Mouse (Mus musculus): ENCODE data around the gene C2cd4d. TPM values are rescaled to one million over a fixed set of nuclear protein-coding genes. Genes with fewer than 3 reads are reported as not detected.
A peak's percentile ranks its signal among the peaks of the same experiment; 100 is the strongest.

The C2cd4d gene
- total RNA-seq (2021): not detected
- long read RNA-seq, experiment 1: 0 reads
- long read RNA-seq, experiment 2: 0 reads

GRCm38 (mm10) chr3:94362138-94362537 lies at the start of gene C2cd4d:
TSS of gene C2cd4d (plus strand) at chr3:94362438.
- no peak for DNase-seq (ENCODE audit: low spot score)

DNA sequence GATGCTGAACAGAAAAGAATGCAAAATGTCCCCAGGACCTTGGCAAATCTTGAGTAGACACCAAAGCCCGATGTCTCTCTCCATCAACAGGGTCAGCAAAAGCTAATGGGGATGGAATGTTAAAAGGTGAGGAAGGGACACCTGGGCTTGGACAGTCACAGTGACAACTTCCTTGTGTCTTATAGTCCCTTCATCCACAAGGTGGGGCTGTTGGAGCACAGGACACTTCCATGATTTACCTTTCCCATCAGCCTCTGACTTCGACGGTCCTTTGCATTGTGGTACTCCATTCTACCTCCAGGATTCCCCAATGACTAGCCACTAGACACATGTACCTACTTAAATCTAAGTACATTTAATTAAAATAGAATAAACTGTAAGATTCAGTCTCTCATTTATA lies 33.6 kb upstream of the C2cd4d start:
- no peak for DNase-seq (ENCODE audit: low spot score)

- no peak for DNase-seq (ENCODE audit: low spot score)
These were observed 27.8 kb upstream of the C2cd4d start for GRCm38 (mm10) chr3:94334442-94334841.

- DNase-seq (ENCODE audit: low spot score): no peak
These were observed 23.7 kb upstream of the C2cd4d start for GRCm38 (mm10) chr3:94338522-94338921.

GRCm38 (mm10) chr3:94341959-94342422 lies 20.2 kb upstream of the C2cd4d start, which contains the start of gene Them5:
TSS of gene Them5 (plus strand) at chr3:94342099.
- no peak for DNase-seq (ENCODE audit: low spot score)

GRCm38 (mm10) chr3:94342552-94342951 lies 19.7 kb upstream of the C2cd4d start:
- DNase-seq (ENCODE audit: low spot score): no peak

DNA sequence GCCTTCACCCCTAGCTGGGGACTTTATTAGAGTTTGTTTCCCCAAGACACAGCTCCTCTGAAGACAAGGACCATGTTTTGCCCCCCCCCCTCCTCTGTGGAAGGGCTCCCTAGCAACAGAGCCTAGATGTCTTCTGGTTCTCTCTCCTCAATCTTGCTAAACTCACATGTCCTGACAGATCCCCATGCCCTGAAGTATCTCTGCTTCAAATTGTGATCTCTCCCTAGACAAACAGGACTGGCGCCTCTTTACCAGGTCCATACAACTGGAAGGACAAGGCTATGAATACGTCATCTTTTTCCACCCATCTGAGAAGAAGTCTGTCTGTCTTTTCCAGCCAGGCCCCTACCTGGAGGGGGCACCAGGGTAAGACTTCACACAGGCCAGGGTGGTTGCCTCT lies 18.1 kb upstream of the C2cd4d start:
- no peak for DNase-seq (ENCODE audit: low spot score)

- no peak for DNase-seq (ENCODE audit: low spot score)
These were observed 17.3 kb upstream of the C2cd4d start for GRCm38 (mm10) chr3:94344897-94345296.

DNA sequence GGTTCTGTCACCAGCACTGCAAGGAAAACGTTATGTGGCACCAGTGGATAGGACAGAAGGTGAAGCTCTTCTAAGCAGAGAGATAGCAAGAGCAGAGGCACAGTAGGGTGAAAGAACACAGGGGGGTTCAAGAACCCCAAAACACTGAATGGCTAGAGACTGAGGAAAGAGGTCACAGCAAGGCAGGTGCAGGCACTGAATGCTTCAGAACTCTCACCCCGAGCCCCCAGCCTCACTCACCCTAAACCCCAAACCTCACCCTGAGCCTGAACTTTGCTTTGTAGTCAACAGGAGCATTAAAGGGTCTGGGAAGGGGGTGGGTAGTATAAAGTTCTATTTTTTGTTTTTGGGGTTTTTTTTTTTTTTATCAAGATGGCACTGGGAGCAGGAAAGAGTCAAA lies 14.1 kb upstream of the C2cd4d start:
- no peak for DNase-seq (ENCODE audit: low spot score)

GRCm38 (mm10) chr3:94360812-94361211 lies 1.4 kb upstream of the C2cd4d start:
- DNase-seq (ENCODE audit: low spot score): peak; percentile 24

DNA sequence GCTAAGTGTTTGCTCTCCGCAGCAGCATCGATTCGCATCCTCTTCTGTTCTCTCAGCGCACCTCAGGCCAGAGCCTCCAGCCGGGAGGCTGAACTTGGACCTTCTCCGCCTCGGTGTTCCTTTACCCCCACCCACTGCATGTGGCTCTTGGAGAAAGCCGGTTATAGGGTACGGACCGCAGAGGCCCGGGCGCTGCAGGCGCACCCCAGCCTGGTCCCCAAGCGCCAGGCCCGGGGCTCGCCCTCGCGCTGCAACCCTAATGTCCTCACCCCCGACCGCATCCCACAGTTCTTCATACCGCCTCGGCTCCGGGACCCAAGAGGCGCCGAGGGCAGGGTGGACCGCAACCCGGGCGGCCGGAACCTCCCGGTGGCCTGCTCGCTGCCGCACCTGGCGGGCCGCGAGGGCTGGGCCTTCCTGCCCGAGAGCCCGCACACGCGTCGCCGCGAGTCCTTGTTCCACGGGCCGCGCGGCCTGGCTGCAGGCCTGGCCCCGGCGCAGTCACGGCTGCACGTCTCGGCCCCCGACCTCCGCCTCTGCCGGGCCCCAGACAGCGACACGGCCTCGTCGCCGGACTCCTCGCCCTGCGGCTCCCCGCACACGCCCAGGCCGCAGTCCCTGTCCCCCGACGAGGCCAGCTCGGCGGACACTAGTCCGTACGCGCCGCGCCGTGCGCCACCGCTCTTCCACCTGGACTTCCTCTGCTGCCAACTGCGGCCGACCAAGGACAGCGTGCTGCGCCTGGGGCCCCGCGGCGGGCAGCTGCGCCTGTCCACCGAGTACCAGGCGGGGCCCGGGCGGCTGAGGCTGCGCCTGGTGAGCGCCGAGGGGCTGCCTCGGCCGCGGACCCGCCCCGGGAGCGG lies 1.3 kb downstream of the C2cd4d start:
- peak; percentile 28 for DNase-seq (ENCODE audit: low spot score)

DNA sequence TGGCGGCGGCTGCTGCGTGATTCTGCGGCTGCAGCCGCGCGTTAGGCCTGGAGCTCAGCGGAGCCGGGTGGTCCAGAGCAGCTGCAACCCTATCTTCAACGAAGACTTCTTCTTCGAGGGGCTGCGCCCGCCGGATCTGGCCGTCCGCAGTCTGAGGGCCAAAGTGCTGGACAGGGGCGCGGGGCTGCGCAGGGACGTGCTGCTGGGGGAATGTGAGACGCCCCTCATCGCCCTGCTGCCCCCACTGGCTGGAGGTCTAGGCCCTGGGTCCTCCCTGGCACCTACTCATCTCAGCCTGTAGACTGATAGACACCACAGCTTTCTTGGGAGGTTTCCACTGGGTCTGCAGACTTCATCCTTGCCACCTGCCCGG lies 1.9 kb downstream of the C2cd4d start:
- DNase-seq (ENCODE audit: low spot score): no peak

DNA sequence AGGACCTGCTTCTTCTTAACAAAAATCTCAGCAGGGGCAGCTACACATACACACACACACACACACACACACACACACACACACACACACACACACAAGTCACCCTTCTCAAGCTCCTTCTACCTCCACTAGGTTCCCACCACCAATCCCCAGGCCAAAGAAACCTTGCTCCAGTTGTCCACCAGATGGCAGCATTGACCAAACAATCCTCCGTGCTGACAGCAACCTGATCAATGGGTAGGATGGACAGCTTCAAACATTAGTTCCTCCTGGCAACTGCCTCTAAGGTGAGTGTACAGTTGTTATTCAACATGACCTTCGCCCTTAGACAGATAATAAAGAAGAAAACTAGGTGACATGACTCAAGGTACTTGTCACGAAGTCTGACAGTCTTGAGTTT lies 4.5 kb downstream of the C2cd4d start:
- DNase-seq (ENCODE audit: low spot score): peak; percentile 81

DNA sequence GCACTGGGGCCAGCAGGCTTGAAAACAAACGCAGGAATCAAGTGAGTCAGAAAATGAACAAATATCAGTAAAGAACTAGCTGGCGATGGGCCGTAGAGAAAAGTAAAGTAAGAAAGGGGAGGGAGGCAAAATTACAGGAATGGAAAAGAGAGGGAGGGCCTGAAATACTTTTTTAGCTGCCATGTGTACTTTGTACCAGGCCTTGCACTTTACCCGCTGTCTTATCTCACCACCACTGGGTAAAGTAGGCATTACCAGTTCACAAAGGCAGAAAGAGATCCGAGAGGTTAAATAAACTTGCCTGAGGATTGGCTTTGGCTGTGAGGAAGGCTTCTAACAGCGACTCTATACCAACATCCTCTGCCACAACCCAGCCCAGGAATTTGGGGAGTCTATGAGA lies 5.3 kb downstream of the C2cd4d start:
- DNase-seq (ENCODE audit: low spot score): no peak

DNA sequence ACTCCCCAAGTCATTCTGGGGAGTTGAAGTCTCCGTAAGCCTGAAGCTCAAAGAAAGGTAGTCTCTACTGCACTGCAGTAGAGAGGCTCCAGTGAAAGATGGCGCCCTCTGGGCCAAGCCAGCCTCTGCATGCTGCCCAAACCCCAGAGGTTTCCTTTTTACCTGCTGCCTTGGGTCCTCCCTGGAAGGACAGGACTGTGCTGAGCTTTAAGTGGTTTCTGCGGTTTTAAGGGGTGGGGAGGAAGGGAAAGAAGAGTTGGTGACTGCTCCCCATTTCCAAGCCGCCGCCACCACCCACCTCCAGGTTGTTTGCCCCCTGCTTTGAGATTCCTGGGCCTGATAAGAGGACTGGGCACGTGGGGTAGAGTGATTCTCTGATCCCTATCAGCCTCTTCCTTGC lies 6.4 kb downstream of the C2cd4d start:
- DNase-seq (ENCODE audit: low spot score): no peak

GRCm38 (mm10) chr3:94369709-94370108 lies 7.5 kb downstream of the C2cd4d start:
- no peak for DNase-seq (ENCODE audit: low spot score)

DNA sequence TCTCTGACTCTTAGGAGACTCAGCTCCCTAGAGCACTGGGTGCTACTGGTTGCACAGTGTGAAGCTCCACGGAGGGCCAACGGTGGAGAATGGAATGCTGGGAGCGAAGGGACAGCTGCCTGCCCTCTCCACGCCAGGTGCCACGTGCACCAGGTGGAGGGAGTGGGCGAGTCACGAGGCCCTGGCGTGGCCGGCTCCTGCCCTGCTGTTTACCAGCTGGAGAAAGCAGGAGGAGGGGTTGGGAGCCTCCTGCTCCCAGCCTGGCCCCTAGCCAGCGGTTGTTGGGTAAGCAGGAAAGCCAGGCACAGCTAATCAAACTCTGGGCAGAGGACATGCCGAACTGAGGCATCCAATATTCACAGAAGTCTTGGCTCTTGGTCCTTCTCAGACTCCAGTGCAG lies 9.4 kb downstream of the C2cd4d start:
- DNase-seq (ENCODE audit: low spot score): peak; percentile 86

- DNase-seq (ENCODE audit: low spot score): peak; percentile 14
These were observed 9.8 kb downstream of the C2cd4d start for GRCm38 (mm10) chr3:94372038-94372437.

DNA sequence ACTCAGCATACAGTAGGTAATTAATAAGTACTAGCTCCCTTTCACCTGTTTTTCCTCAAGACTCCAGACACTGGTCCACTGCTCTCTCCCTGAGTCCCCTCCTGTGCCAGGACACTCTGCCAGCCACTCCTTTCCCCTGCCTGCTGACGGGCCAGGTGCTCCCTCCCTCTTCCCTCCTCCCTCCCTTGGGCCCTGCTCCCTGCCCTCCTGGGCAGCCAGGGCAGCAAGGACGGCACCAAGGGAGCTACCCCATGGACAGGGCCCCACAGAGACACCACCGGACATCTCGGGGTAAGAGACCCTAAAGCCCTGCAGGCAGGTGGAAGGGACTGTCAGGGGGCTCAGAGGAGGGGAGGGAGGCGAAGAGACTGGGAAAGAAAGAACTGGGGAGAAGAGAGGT lies 10.4 kb downstream of the C2cd4d start, which contains the start of gene Rorc:
TSS of gene Rorc (plus strand) at position 154 of the 400 bp plus-strand sequence.
- peak; percentile 76 for DNase-seq (ENCODE audit: low spot score)

DNA sequence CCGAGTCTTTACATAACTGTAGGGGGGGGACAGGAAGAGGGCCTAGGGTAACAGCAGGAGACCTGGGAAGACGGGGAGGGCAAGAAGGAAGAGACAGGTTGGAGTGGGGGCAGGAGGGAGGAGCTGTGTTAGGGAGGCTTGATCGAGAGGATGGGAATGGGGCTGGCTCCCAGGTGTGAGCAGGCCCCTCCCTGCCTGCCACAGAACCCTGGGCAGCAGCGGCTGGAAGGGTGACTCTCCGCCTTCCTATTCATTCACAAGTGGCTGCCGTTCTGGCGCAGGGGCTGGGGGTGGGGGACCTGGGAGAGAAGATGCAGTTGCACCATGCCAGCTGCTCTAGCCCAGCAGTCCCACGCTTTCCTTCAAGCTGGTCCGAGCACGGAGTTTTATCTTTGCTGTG lies 10.9 kb downstream of the C2cd4d start:
- peak; percentile 19 for DNase-seq (ENCODE audit: low spot score)

- peak; percentile 81 for DNase-seq (ENCODE audit: low spot score)
These were observed 11.4 kb downstream of the C2cd4d start for GRCm38 (mm10) chr3:94373597-94374011.

- peak; percentile 47 for DNase-seq (ENCODE audit: low spot score)
These were observed 12.4 kb downstream of the C2cd4d start for GRCm38 (mm10) chr3:94374636-94375035.

DNA sequence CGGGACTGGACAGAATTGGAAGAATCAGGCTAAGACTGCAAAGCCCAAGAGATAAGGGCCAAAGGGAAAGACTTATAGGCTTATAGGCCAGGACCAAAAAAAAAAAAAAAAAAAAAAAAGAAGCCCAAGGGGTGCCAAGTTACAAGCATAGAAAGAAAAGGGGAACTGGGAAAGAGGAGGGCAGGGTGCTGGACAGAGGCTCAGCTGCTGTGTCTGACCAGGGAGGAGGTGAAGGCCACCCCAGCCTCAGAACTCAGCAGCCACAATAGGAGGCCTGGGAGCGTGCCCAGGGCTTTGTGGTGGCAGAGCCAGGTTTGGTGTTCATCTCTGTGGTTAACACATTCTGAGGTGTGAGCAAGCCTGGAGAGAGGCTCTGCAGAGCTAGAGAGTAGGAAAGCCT lies 12.9 kb downstream of the C2cd4d start:
- no peak for DNase-seq (ENCODE audit: low spot score)
